Mouse (Mus musculus) fat pad, adult 2 months (tissue): ENCODE data around the gene Il10.

ENCODE experiments used
- DNase-seq: peaks from one replicate; pipeline ENCODE4 v3.0.0-alpha.2; 2011; ENCODE audit warnings: low read depth, low spot score; ENCODE audit errors: extremely low read depth

Il10 gene

GRCm38 (mm10) chr1:131019492-131020098 is at the start of gene Il10:
Gene Il10 (plus strand): TSS chr1:131019845.
- DNase-seq = no peak

GRCm38 (mm10) chr1:130979455-130979854 is 40.2 kb upstream of the Il10 start:
- no peak for DNase-seq

- DNase-seq = no peak
These were observed 35.2 kb upstream of the Il10 start for GRCm38 (mm10) chr1:130984441-130984840.

GRCm38 (mm10) chr1:130987001-130987400 is 32.6 kb upstream of the Il10 start:
- no peak for DNase-seq

GRCm38 (mm10) chr1:130987418-130987817 is 32.2 kb upstream of the Il10 start:
- no peak for DNase-seq

- DNase-seq = no peak
These were observed 30.3 kb upstream of the Il10 start for GRCm38 (mm10) chr1:130989331-130989730.

- no peak for DNase-seq
These were observed 29.2 kb upstream of the Il10 start for GRCm38 (mm10) chr1:130990448-130990847.

GRCm38 (mm10) chr1:130993574-130994154 is 26.0 kb upstream of the Il10 start:
- no peak for DNase-seq

- no peak for DNase-seq
These were observed 24.1 kb upstream of the Il10 start for GRCm38 (mm10) chr1:130995515-130995914.

GRCm38 (mm10) chr1:130996356-130996755 is 23.3 kb upstream of the Il10 start:
- DNase-seq = no peak

GRCm38 (mm10) chr1:130997441-130997840 is 22.2 kb upstream of the Il10 start:
- no peak for DNase-seq

GRCm38 (mm10) chr1:130998321-130998720 is 21.3 kb upstream of the Il10 start:
- no peak for DNase-seq

- no peak for DNase-seq
These were observed 19.9 kb upstream of the Il10 start for GRCm38 (mm10) chr1:130999708-131000107.

- DNase-seq = no peak
These were observed 19.3 kb upstream of the Il10 start for GRCm38 (mm10) chr1:131000296-131000695.

GRCm38 (mm10) chr1:131002561-131002960 is 17.1 kb upstream of the Il10 start:
- no peak for DNase-seq

GRCm38 (mm10) chr1:131003037-131003922 is 16.4 kb upstream of the Il10 start:
- DNase-seq = no peak

GRCm38 (mm10) chr1:131006069-131006468 is 13.6 kb upstream of the Il10 start:
- DNase-seq = no peak

- DNase-seq = no peak
These were observed 9.2 kb upstream of the Il10 start for GRCm38 (mm10) chr1:131010201-131011153.

GRCm38 (mm10) chr1:131012494-131012893 is 7.2 kb upstream of the Il10 start:
- no peak for DNase-seq

- no peak for DNase-seq
These were observed 5.7 kb upstream of the Il10 start for GRCm38 (mm10) chr1:131013926-131014325.

- DNase-seq = no peak
These were observed 4.4 kb upstream of the Il10 start for GRCm38 (mm10) chr1:131015281-131015680.
